Mouse (Mus musculus): Measurements from ENCODE around the gene Tmprss9. TPM values are rescaled to one million over a fixed set of nuclear protein-coding genes. Genes with fewer than 3 reads are reported as not detected.
A peak's percentile ranks its signal among the peaks of the same experiment; 100 is the strongest.

The Tmprss9 gene
- polyA plus RNA-seq, 1 experiment from 2014 or later: 0.04 TPM

GRCm38 (mm10) chr10:80843931-80844547 lies 27.6 kb upstream of the Tmprss9 start, which contains the start of gene Lingo3:
Gene Lingo3 (minus strand): TSS chr10:80844039.
- Histone ChIP-seq H3K4me1 (peaks cover 20% of the 10 kb centered on the region), H3K9me3 (replicated peaks) (no peaks in the 10 kb centered on the region), H3K4me3 (peak within 1 kb of the TSS; percentile 42), H3K27ac (no peak within 1 kb of the TSS), H3K36me3 (no peaks in the 10 kb centered on the region), H3K27me3 (replicated peaks) (peaks cover 84% of the 10 kb centered on the region), H3K9ac (no peak within 1 kb of the TSS), H3K4me2 (peak within 1 kb of the TSS; percentile 59)
- WGBS (ENCODE audit: insufficient replicate concordance): 6% methylated on average over 45 of the region's 51 CpGs
- ATAC-seq: no peak

- Histone ChIP-seq H3K27ac (no peak overlapping the region), H3K36me3 (peaks cover 3% of the 10 kb centered on the region), H3K9ac (no peak overlapping the region), H3K27me3 (replicated peaks) (peaks cover 73% of the 10 kb centered on the region), H3K4me1 (peaks cover 30% of the 10 kb centered on the region), H3K4me2 (no peak overlapping the region), H3K4me3 (no peak overlapping the region), H3K9me3 (replicated peaks) (no peaks in the 10 kb centered on the region)
- no peak for ATAC-seq
- 54% methylated on average over 8 of the region's 8 CpGs for WGBS (ENCODE audit: insufficient replicate concordance)
Observed at GRCm38 (mm10) chr10:80845055-80845693, 26.5 kb upstream of the Tmprss9 start.

GRCm38 (mm10) chr10:80845732-80846131 lies 25.9 kb upstream of the Tmprss9 start:
- peaks cover 35% of the 10 kb centered on the region for H3K4me1 ChIP-seq
- H3K27me3 ChIP-seq (replicated peaks): peaks cover 67% of the 10 kb centered on the region
- no peak overlapping the region for H3K9ac ChIP-seq
- no peak for ATAC-seq
- H3K9me3 ChIP-seq (replicated peaks): no peaks in the 10 kb centered on the region
- H3K4me2 ChIP-seq: no peak overlapping the region
- H3K4me3 ChIP-seq: no peak overlapping the region
- 66% methylated on average over 12 of the region's 12 CpGs for WGBS (ENCODE audit: insufficient replicate concordance)
- no peak overlapping the region for H3K27ac ChIP-seq
- peaks cover 9% of the 10 kb centered on the region for H3K36me3 ChIP-seq

DNA sequence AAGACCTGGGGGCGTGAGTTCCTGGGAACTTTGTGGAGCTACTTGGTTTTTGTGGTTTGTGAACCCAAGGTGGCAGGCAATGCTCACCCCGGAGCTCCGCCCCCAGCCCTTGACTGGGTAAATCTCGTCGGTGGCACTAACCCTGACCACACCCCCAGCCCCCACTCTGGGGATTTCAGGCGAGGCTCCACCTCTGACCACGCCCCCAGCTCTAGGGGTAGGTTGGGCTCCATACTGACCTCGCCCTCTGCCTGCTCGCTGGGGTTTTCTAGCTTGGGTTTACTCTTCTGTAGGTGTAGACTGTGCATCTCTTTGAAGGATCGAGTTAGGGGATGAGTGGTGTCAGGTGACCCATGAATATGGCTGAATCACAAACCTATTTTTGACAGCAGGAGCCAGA lies 23.1 kb upstream of the Tmprss9 start:
- peaks cover 39% of the 10 kb centered on the region for H3K27me3 ChIP-seq (replicated peaks)
- no peak overlapping the region for H3K4me3 ChIP-seq
- no peak overlapping the region for H3K27ac ChIP-seq
- 3% methylated on average over 10 of the region's 10 CpGs for WGBS (ENCODE audit: insufficient replicate concordance)
- no peaks in the 10 kb centered on the region for H3K9me3 ChIP-seq (replicated peaks)
- peaks cover 47% of the 10 kb centered on the region for H3K4me1 ChIP-seq
- peaks cover 36% of the 10 kb centered on the region for H3K36me3 ChIP-seq
- H3K9ac ChIP-seq: no peak overlapping the region
- H3K4me2 ChIP-seq: peak overlapping the region; percentile 28; the same call in 1 of the 2 replicates
- ATAC-seq: peak; percentile 77

DNA sequence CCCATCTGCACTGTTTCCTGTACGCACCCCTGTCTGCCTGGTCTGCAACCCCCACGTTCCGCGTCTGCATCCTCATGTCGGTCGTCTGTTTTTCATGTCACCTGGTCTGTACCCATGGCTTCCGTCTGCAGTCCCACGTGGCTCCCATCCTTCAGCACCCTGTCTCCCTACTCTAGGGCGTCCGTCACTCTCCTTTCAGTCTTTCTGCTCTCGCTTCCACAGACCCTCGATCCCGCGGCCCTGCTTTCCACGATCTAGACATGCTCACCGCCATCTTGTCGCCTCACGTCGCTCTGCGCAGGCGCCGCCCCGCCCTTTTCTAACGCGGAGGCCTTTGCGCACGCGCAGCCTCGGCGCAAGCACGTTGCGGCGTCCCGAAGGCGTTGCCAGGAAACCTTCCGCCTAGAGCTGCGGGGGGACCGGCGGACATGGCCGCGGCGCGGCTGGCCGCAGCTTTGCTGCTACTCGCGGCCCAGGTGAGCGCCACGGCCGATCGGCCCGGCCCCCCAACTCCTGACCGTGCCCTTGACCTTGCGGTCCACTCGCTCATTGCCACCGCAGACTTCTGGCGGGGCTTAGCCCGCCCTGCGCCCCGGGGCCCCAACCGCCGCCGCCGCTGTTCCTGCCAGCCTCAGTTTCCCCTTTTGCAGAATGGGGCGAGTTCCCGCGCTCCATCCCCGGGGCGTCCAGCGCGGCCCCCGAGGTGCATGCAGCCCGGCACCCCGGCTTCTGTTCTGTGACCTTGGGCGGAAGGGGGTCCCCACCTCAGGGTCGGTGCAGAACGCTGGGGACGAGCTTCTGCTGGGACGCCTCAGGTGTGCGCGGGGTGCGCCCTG lies 16.5 kb upstream of the Tmprss9 start, which contains the start of the genes Lsm7 and Sppl2b:
Lsm7 (minus strand) TSS at position 297 of the 836 bp plus-strand sequence.
Sppl2b (plus strand) TSS at position 363 of the 836 bp plus-strand sequence.
- Histone ChIP-seq H3K27ac (peak within 1 kb of the TSS; percentile 99), H3K9me3 (replicated peaks) (no peaks in the 10 kb centered on the region), H3K36me3 (peaks cover 46% of the 10 kb centered on the region), H3K4me1 (peaks cover 80% of the 10 kb centered on the region), H3K27me3 (replicated peaks) (no peaks in the 10 kb centered on the region), H3K4me3 (peak within 1 kb of the TSS; percentile 91), H3K4me2 (peak within 1 kb of the TSS; percentile 93), H3K9ac (peak within 1 kb of the TSS; percentile 97)
- peak; percentile 25 for ATAC-seq
- WGBS (ENCODE audit: insufficient replicate concordance): under 1% methylated on average over 81 of the region's 81 CpGs

GRCm38 (mm10) chr10:80855749-80856073 lies 15.9 kb upstream of the Tmprss9 start:
- Histone ChIP-seq H3K4me3 (peak overlapping the region; percentile 91), H3K4me2 (peak overlapping the region; percentile 93), H3K27ac (peak overlapping the region; percentile 99), H3K9ac (peak overlapping the region; percentile 97), H3K36me3 (peaks cover 43% of the 10 kb centered on the region), H3K27me3 (replicated peaks) (no peaks in the 10 kb centered on the region), H3K9me3 (replicated peaks) (no peaks in the 10 kb centered on the region), H3K4me1 (peaks cover 78% of the 10 kb centered on the region)
- WGBS (ENCODE audit: insufficient replicate concordance): 6% methylated on average over 11 of the region's 11 CpGs
- no peak for ATAC-seq

DNA sequence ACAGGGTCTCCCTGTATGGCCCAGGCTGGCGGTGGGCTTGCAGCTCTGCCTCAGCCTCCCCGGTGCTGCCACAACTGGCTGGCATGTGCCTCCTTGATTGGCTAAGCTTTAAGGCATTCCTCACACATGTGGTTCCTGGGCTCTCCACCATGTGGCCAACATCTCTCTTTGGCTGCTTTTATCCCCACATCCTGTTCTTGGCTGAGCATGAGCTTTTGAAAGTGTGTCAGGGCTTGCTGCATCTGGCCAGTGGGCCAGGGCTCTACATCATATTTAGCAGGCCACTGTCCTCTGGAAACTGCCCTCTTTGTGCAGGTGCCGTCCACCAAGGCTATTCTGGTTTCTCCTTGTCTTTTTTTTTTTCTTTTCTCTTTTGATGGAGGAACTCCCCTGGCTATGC lies 15.4 kb upstream of the Tmprss9 start:
- Histone ChIP-seq H3K4me3 (peak overlapping the region; percentile 91), H3K9me3 (replicated peaks) (no peaks in the 10 kb centered on the region), H3K27ac (peak overlapping the region; percentile 99), H3K9ac (peak overlapping the region; percentile 97), H3K27me3 (replicated peaks) (no peaks in the 10 kb centered on the region), H3K4me1 (peaks cover 82% of the 10 kb centered on the region), H3K4me2 (peak overlapping the region; percentile 93), H3K36me3 (peaks cover 43% of the 10 kb centered on the region)
- WGBS (ENCODE audit: insufficient replicate concordance): 33% methylated on average over 3 of the region's 3 CpGs
- no peak for ATAC-seq

- peak overlapping the region; percentile 93 for H3K4me2 ChIP-seq
- H3K9me3 ChIP-seq (replicated peaks): no peaks in the 10 kb centered on the region
- ATAC-seq: peak; percentile 40
- WGBS (ENCODE audit: insufficient replicate concordance): 37% methylated on average over 5 of the region's 5 CpGs
- H3K36me3 ChIP-seq: peaks cover 43% of the 10 kb centered on the region
- H3K9ac ChIP-seq: peak overlapping the region; percentile 97
- H3K4me1 ChIP-seq: peaks cover 87% of the 10 kb centered on the region
- peak overlapping the region; percentile 91 for H3K4me3 ChIP-seq
- H3K27me3 ChIP-seq (replicated peaks): no peaks in the 10 kb centered on the region
- H3K27ac ChIP-seq: peak overlapping the region; percentile 99
Observed at GRCm38 (mm10) chr10:80856908-80857307, 14.7 kb upstream of the Tmprss9 start.

DNA sequence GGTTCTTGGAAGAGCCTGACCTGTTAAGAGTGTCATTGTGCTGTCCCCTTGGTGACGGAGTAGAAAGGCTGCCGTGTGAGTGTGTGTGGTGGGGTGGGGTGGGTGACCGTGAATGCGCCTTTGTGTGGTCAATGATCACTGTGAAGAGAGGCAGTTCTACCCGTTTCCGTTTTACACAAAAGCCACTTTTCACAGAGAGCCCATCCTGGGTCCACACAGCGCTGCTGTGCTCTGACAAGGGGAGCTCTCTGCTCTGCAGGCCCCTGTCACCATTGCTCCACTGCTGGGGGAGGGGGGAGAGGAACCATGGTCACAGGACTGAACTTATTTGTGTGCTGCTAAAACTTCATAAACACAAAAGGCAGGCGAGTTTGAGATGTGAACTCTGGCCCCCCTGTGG lies 14.3 kb upstream of the Tmprss9 start:
- 41% methylated on average over 8 of the region's 8 CpGs for WGBS (ENCODE audit: insufficient replicate concordance)
- Histone ChIP-seq H3K4me3 (peak overlapping the region; percentile 91), H3K36me3 (peaks cover 43% of the 10 kb centered on the region), H3K4me1 (peaks cover 87% of the 10 kb centered on the region), H3K27me3 (replicated peaks) (no peaks in the 10 kb centered on the region), H3K9me3 (replicated peaks) (no peaks in the 10 kb centered on the region), H3K4me2 (peak overlapping the region; percentile 93), H3K9ac (peak overlapping the region; percentile 97), H3K27ac (peak overlapping the region; percentile 99)
- no peak for ATAC-seq

- WGBS (ENCODE audit: insufficient replicate concordance): 17% methylated on average over 3 of the region's 3 CpGs
- Histone ChIP-seq H3K4me1 (peaks cover 90% of the 10 kb centered on the region), H3K36me3 (peaks cover 43% of the 10 kb centered on the region), H3K9me3 (replicated peaks) (no peaks in the 10 kb centered on the region), H3K4me3 (peak overlapping the region; percentile 91), H3K4me2 (peak overlapping the region; percentile 93), H3K27ac (peak overlapping the region; percentile 99), H3K27me3 (replicated peaks) (no peaks in the 10 kb centered on the region), H3K9ac (peak overlapping the region; percentile 97)
- ATAC-seq: peak; percentile 75
Observed at GRCm38 (mm10) chr10:80857848-80858247, 13.8 kb upstream of the Tmprss9 start.

DNA sequence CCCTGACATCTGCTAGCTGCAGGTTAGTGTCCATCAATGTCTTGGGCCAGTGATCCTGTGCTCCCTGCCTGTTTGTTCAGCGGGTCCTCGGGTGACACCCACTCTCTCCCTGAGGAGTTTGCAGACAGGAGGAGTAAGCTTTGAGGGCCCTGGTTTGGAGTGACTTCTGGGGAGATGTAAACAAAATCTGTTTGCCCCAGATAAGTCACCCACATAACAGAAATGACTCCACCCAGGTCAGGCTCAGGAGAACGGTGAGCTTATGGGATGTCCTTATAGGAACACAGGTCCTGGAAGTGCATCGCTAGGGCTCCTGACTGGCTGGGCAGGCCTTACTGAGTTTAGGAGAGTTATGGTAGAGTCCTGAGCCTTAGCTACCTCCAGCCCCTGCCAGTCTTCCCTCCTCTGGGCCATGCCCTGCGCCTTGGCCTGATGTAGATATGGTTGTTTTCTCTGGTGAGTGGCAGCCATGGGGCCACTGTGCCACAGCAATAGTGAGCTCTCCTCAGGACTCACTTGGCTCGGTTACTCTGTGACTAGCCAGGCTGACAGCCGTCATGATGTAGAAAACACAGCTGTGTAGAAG lies 13.2 kb upstream of the Tmprss9 start:
- peak overlapping the region; percentile 93 for H3K4me2 ChIP-seq
- 19% methylated on average over 7 of the region's 7 CpGs for WGBS (ENCODE audit: insufficient replicate concordance)
- peak overlapping the region; percentile 91 for H3K4me3 ChIP-seq
- H3K9ac ChIP-seq: peak overlapping the region; percentile 97
- peaks cover 43% of the 10 kb centered on the region for H3K36me3 ChIP-seq
- H3K9me3 ChIP-seq (replicated peaks): no peaks in the 10 kb centered on the region
- peak; percentile 85 for ATAC-seq
- no peaks in the 10 kb centered on the region for H3K27me3 ChIP-seq (replicated peaks)
- peak overlapping the region; percentile 99 for H3K27ac ChIP-seq
- H3K4me1 ChIP-seq: peaks cover 92% of the 10 kb centered on the region
